Mouse (Mus musculus) embryonic facial prominence, embryonic 11.5 days (tissue): ENCODE measurements around the gene Abhd2. TPM values are rescaled to one million over a fixed set of nuclear protein-coding genes. Genes with fewer than 3 reads are reported as not detected.

Source experiments
- ATAC-seq: fragments of 200-750 bp; cut with Nextera tagmentation; replicated peaks from 2 replicates; pipeline ENCODE4 v1.8.0; 2017; ENCODE audit warnings: low read depth; ENCODE audit not compliant: insufficient number of reproducible peaks, low FRiP score, low TSS enrichment
- DNase-seq: peaks from one replicate; pipeline ENCODE4 v3.0.0-alpha.2; 2015; ENCODE audit warnings: low spot score
- H3K27ac ChIP-seq: fragments of 300-500 bp; sonication (generic); replicated peaks from 2 replicates; pipeline ENCODE4 v1.5.1; 2014; ENCODE audit warnings: mild to moderate bottlenecking, low read depth, low read length, control low read depth
- H3K27me3 ChIP-seq: fragments of 300-500 bp; sonication (generic); 2 replicates; pipeline ENCODE4 v1.6.1; 2014; ENCODE audit warnings: mild to moderate bottlenecking, low read length, moderate library complexity, mixed read lengths; ENCODE audit not compliant: control insufficient read depth, insufficient read depth
- H3K36me3 ChIP-seq: fragments of 300-500 bp; sonication (generic); replicated peaks from 2 replicates; pipeline ENCODE4 v1.6.1; 2014; ENCODE audit warnings: low read depth, mild to moderate bottlenecking, low read length, moderate library complexity, mixed read lengths; ENCODE audit not compliant: control insufficient read depth, insufficient read depth
- H3K4me1 ChIP-seq: fragments of 300-500 bp; sonication (generic); 2 replicates; pipeline ENCODE4 v1.6.1; 2014; ENCODE audit warnings: low read length, mixed read lengths; ENCODE audit not compliant: control insufficient read depth, insufficient read depth
- H3K4me2 ChIP-seq: fragments of 300-500 bp; sonication (generic); 2 replicates; pipeline ENCODE4 v1.6.1; 2014; ENCODE audit warnings: low read depth, mild to moderate bottlenecking, control low read depth, low read length, moderate library complexity
- H3K4me3 ChIP-seq: fragments of 300-500 bp; sonication (generic); 2 replicates; pipeline ENCODE4 v1.5.1; 2014; ENCODE audit warnings: low read depth, low read length, control low read depth
- H3K9ac ChIP-seq: fragments of 300-500 bp; sonication (generic); replicated peaks from 2 replicates; pipeline ENCODE4 v1.6.1; 2014; ENCODE audit warnings: mild to moderate bottlenecking, control low read depth, low read length
- H3K9me3 ChIP-seq: fragments of 300-500 bp; sonication (generic); replicated peaks from 2 replicates; pipeline ENCODE4 v1.6.1; 2016; ENCODE audit warnings: mild to moderate bottlenecking, low read length, inconsistent platforms, mixed read lengths; ENCODE audit not compliant: control insufficient read depth
- WGBS: fragments of 180-500 bp; shearing (Covaris S2); extraction: QIAGEN DNeasy Blood & Tissue Kit; methylation state at CpG from one replicate; pipeline ENCODE4 v1.1.7; 2014; 5-methylcytosine and 5-hydroxymethylcytosine counted together
- polyA plus RNA-seq: library from polyadenylated mRNA; unstranded; fragments of >200 nt; fragmentation: Nextera tagmentation; extraction: Ambion mirVana; gene quantifications from 2 replicates; pipeline ENCODE4 v1.2.1, GENCODE M21; 2014

Gene Abhd2
- polyA plus RNA-seq, 1 experiment from 2014 or later = 12.2 TPM

DNA sequence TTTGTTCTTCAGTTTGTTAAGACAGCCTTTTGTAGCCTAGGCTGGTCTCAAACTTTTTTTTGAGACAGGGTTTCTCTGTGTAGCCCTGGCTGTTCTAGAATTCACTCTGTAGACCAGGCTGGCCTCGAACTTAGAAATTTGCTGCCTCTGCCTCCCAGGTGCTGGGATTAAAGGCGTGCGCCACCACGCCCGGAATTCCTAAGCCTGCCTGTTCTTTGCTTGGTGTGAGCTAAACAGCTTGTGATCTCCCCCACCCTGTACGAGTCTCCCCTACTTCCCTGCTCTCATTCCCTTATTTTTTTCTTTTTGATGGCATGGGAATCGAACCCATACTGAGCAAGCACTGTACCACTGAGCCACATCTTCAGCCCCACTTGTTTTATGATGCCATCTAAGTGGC, 122.2 kb downstream of the Abhd2 start:
- H3K4me1 ChIP-seq = no peaks in the 10 kb centered on the region

DNA sequence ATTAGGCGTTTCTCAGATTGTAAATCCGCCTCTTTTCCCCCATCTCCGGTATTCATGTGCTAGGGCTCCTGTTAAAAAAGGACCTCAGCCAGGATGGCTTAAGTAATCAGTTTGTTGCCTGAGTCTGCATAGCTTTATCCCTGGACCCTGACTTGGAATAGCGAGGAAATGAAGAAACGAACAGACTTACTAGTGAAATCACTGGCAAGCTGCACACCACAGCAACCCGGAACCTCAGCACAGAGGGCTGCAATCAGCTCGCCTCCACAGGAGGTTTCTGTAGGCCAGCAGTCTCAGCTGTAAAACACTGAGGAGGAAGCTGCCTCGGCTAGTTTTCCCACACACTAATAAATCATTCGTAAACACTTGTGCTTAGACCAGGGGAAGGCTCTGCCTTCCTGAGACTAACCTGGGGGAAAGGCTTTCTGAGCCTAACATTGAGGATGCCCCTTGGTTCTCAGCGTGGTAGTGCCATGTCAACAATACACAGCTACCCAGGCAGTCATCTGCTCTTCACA, 124.5 kb downstream of the Abhd2 start:
- H3K36me3 ChIP-seq = no peaks in the 10 kb centered on the region
- no peaks in the 10 kb centered on the region for H3K27me3 ChIP-seq
- H3K4me3 ChIP-seq = no peak overlapping the region
- no peak overlapping the region for H3K27ac ChIP-seq
- no peaks in the 10 kb centered on the region for H3K4me1 ChIP-seq
- no peak overlapping the region for H3K9ac ChIP-seq
- 87% methylated on average over 10 of the region's 10 CpGs for WGBS
- no peaks in the 10 kb centered on the region for H3K9me3 ChIP-seq
- DNase-seq (no peak), ATAC-seq (no peak)
- no peak overlapping the region for H3K4me2 ChIP-seq

More for the DNA sequence above, 122.2 kb downstream of the Abhd2 start:
- H3K36me3 ChIP-seq = no peaks in the 10 kb centered on the region
- H3K4me2 ChIP-seq = no peak overlapping the region
- no peaks in the 10 kb centered on the region for H3K27me3 ChIP-seq
- no peak overlapping the region for H3K9ac ChIP-seq
- H3K9me3 ChIP-seq = no peaks in the 10 kb centered on the region
- no peak for DNase-seq
- 85% methylated on average over 7 of the region's 7 CpGs for WGBS
- no peak overlapping the region for H3K27ac ChIP-seq
- no peak for ATAC-seq
- no peak overlapping the region for H3K4me3 ChIP-seq

DNA sequence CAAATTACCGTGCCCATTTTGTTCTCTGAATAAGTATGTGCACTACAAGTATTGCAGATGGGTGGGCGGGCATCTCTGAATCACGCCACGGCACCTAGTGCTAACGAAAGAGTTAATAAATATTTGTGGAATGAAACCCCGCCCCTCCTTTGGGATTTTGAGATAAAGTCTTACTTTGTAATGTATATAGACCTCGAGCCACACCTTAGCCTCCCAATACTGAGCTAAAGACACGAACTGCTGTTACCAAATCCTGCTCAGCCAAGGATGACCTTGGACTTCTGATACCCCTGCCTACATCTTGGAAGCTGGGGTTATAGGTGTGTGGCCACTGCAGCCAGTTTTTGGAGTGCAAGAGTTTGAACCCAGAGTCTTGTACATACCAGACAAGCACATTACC, 125.4 kb downstream of the Abhd2 start:
- no peaks in the 10 kb centered on the region for H3K27me3 ChIP-seq
- no peaks in the 10 kb centered on the region for H3K36me3 ChIP-seq
- DNase-seq (no peak), ATAC-seq (no peak)
- no peaks in the 10 kb centered on the region for H3K9me3 ChIP-seq
- no peak overlapping the region for H3K4me3 ChIP-seq
- no peak overlapping the region for H3K9ac ChIP-seq
- no peak overlapping the region for H3K4me2 ChIP-seq
- WGBS = 92% methylated on average over 8 of the region's 8 CpGs
- H3K4me1 ChIP-seq = no peaks in the 10 kb centered on the region
- H3K27ac ChIP-seq = no peak overlapping the region

DNA sequence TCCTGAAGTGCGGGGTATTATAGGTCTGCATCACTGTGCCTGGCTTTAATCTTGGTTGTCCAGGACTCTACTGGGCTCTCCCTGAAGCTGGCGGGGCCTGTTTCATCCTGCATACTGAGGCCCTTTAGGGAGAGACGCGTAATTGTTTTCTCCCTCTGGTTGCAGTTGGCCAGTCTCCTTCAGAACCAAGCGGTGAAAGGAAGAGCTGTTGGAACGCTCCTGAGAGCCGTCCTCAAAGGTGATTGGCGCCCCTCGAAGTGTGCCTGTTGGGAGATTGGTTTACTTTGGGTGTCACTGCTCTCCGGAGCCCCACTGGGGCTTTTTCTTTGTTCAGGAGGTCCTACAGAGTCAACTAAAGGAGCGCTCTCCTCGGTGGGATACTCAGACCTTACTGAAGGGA, 126.0 kb downstream of the Abhd2 start:
- no peaks in the 10 kb centered on the region for H3K4me1 ChIP-seq
- no peak overlapping the region for H3K9ac ChIP-seq
- ATAC-seq = no peak
- no peak overlapping the region for H3K4me2 ChIP-seq
- no peaks in the 10 kb centered on the region for H3K9me3 ChIP-seq
- WGBS = 72% methylated on average over 12 of the region's 12 CpGs
- no peak overlapping the region for H3K4me3 ChIP-seq
- H3K27ac ChIP-seq = no peak overlapping the region
- H3K27me3 ChIP-seq = no peaks in the 10 kb centered on the region
- DNase-seq = no peak
- no peaks in the 10 kb centered on the region for H3K36me3 ChIP-seq

DNA sequence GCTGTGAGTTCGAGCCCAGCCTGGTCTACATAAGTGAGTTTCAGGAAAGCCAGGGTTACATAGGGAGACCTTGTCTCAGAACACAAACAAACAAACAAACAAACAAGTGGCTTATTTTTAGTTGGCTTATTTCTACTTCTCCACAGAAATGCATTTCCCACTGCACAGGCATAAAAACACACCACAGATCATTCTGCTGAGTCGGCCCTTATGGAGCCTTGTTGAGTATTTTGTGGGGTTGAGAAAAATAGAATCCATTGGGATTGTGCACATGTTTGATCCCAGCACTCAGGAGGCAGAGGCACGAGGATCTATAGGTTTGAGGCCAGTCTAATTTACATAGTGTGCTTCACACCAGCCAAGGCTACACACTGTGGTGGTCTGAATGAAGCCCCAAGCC, 127.3 kb downstream of the Abhd2 start:
- Histone ChIP-seq H3K36me3 (no peaks in the 10 kb centered on the region), H3K4me1 (no peaks in the 10 kb centered on the region), H3K9me3 (no peaks in the 10 kb centered on the region), H3K9ac (no peak overlapping the region), H3K4me3 (no peak overlapping the region), H3K4me2 (no peak overlapping the region), H3K27me3 (no peaks in the 10 kb centered on the region), H3K27ac (no peak overlapping the region)
- WGBS = 82% methylated on average over 3 of the region's 3 CpGs
- no peak for ATAC-seq
- no peak for DNase-seq

DNA sequence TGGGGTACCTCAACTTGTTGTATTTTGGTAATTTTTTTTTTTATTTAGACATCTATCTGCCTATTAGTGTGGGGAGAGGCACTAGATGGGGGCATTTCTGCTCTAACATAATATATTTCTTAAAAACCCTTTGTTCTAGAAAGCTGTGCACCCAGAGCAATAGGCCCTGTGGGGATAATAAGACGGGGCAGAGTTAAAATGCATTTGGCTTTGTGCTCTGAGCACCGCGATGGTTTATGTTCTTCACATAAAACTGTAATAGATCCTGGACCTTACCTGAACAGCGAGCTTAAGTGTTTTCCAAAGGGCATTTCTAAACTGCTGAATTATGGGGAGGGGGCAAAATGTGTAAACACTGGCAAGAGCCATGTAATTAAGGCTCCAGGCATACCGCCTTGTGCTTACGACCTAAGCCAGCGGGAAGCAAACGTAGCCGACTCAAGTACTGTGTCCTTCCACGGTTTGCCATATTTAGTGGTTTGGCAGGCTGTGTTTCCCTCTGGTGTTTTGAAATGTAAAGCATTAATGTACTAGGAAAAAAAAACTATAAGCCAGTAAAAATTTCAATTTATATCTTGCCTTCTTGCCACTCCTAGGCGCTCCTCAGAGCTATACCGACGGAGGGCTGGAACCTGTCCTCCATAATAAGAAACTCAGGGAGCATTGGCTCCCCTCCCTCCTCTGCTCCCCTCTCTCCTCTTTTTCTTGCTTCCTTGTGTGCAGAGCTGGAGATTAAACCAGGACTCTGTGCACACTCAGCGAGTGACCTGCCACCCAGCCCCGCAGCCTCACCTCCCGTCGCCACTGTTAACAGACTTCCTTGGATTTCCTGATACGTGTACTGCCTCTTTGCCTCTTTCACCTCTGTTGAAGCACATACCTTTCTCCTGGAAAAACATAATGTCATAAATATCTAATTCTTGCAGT, 141.7 kb downstream of the Abhd2 start:
- H3K36me3 ChIP-seq = no peaks in the 10 kb centered on the region

More for the DNA sequence above, 141.7 kb downstream of the Abhd2 start:
- Histone ChIP-seq H3K4me2 (no peak overlapping the region), H3K4me1 (no peaks in the 10 kb centered on the region), H3K9ac (no peak overlapping the region), H3K4me3 (no peak overlapping the region), H3K9me3 (no peaks in the 10 kb centered on the region), H3K27ac (no peak overlapping the region), H3K27me3 (no peaks in the 10 kb centered on the region)
- no peak for DNase-seq
- WGBS = 88% methylated on average over 18 of the region's 18 CpGs
- no peak for ATAC-seq

Other genes starting within 250 kb of the Abhd2 start
- gene Acan, start 219.7 kb upstream of the Abhd2 start, polyA plus RNA-seq = 0.90 and 1.1 TPM in 2 replicates
- 0.86 and 1.6 TPM in 2 replicates for gene Hapln3, start 142.2 kb upstream of the Abhd2 start, polyA plus RNA-seq
- 113 and 129 TPM in 2 replicates for gene Mfge8, start 124.1 kb upstream of the Abhd2 start, polyA plus RNA-seq
- gene Rlbp1, start 113.8 kb downstream of the Abhd2 start, polyA plus RNA-seq = 1.8 and 3.6 TPM in 2 replicates
- gene Fanci, start 118.7 kb downstream of the Abhd2 start, polyA plus RNA-seq = 17.4 and 21.4 TPM in 2 replicates
- 19.7 and 21.3 TPM in 2 replicates for gene Polg, start 193.2 kb downstream of the Abhd2 start, polyA plus RNA-seq